Mouse (Mus musculus) neural tube, embryonic 14.5 days (tissue): Measurements from ENCODE around the gene Hist1h2bb. TPM values are rescaled to one million over a fixed set of nuclear protein-coding genes. Genes with fewer than 3 reads are reported as not detected.
"Not testable (repeated sequence)": the region's sequence is repeated elsewhere in the genome, so short reads cannot be mapped to it uniquely, and the experiment has no call there.

Experiments used
- ATAC-seq: fragments of 200-750 bp; cut with Nextera tagmentation; 2 replicates; pipeline ENCODE4 v1.8.0; 2017; ENCODE audit warnings: low read depth, mild to moderate bottlenecking, moderate TSS enrichment, moderate library complexity
- H3K27ac ChIP-seq: fragments of 300-500 bp; sonication (generic); 2 replicates; pipeline ENCODE4 v1.5.1; 2014; ENCODE audit warnings: low read depth, mild to moderate bottlenecking, control low read depth, low read length, moderate library complexity, mixed read lengths
- H3K27me3 ChIP-seq: fragments of 300-500 bp; sonication (generic); 2 replicates; pipeline ENCODE4 v1.6.1; 2014; ENCODE audit warnings: low read length; ENCODE audit not compliant: control insufficient read depth, insufficient read depth
- H3K36me3 ChIP-seq: fragments of 300-500 bp; sonication (generic); 2 replicates; pipeline ENCODE4 v1.6.1; 2014; ENCODE audit warnings: low read length, mixed read lengths; ENCODE audit not compliant: control insufficient read depth, insufficient read depth
- H3K4me1 ChIP-seq: fragments of 300-500 bp; sonication (generic); 2 replicates; pipeline ENCODE4 v1.6.1; 2014; ENCODE audit warnings: low read length; ENCODE audit not compliant: control insufficient read depth, insufficient read depth
- H3K4me2 ChIP-seq: fragments of 300-500 bp; sonication (generic); 2 replicates; pipeline ENCODE4 v1.6.1; 2014; ENCODE audit warnings: mild to moderate bottlenecking, low read depth, low read length, control low read depth
- H3K4me3 ChIP-seq: fragments of 300-500 bp; sonication (generic); 2 replicates; pipeline ENCODE4 v1.5.1; 2014; ENCODE audit warnings: low read depth, low read length, control low read depth, mixed read lengths
- H3K9ac ChIP-seq: fragments of 300-500 bp; sonication (generic); replicated peaks from 2 replicates; pipeline ENCODE4 v1.6.1; 2014; ENCODE audit warnings: low read depth, mild to moderate bottlenecking, control low read depth, low read length, mixed read lengths
- H3K9me3 ChIP-seq: fragments of 300-500 bp; sonication (generic); 2 replicates; pipeline ENCODE4 v1.6.1; 2016; ENCODE audit warnings: low read length; ENCODE audit not compliant: control insufficient read depth
- WGBS: fragments of 180-500 bp; shearing (Covaris S2); extraction: QIAGEN DNeasy Blood & Tissue Kit; methylation state at CpG from one replicate; pipeline ENCODE4 v1.1.7; 2014; 5-methylcytosine and 5-hydroxymethylcytosine counted together
- polyA plus RNA-seq: library from polyadenylated mRNA; unstranded; fragments of >200 nt; fragmentation: Nextera tagmentation; extraction: Ambion mirVana; gene quantifications from 2 replicates; pipeline ENCODE4 v1.2.1, GENCODE M21; 2014

The Hist1h2bb gene
- polyA plus RNA-seq, 1 experiment from 2014 or later, result not detected

DNA sequence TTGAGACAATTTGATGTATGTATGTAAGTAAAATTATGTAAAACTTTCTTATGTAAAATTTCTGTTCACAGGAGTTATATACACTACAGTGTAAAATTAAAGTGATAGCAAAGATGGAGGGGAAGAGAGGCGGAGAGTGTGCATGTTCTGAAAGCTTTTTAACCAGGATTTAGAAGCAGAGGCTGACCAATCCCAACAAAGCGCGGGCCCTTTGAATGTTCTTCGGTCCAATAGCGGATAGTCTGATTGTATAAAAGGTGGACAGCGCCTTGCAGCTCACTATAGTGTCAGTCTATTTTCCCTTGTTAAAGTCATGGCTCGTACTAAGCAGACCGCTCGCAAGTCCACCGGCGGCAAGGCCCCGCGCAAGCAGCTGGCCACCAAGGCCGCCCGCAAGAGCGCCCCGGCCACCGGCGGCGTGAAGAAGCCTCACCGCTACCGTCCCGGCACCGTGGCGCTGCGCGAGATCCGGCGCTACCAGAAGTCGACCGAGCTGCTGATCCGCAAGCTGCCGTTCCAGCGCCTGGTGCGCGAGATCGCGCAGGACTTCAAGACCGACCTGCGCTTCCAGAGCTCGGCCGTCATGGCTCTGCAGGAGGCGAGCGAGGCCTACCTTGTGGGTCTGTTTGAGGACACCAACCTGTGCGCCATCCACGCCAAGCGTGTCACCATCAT lies 5.7 kb downstream of the Hist1h2bb start, which contains the start of gene Hist1h3b:
Hist1h3b (plus strand) TSS at position 201 of the 675 bp plus-strand sequence.
- Histone ChIP-seq H3K4me3 (peak within 1 kb of the TSS; percentile 35), H3K4me2 (peak within 1 kb of the TSS; percentile 56), H3K4me1 (peaks cover 11% of the 10 kb centered on the region), H3K9ac (0 out of 2 replicates have a peak within 1 kb of the TSS, but pooled peaks have one; percentile 37), H3K27ac (peak within 1 kb of the TSS; percentile 86)
- not testable (repeated sequence) for H3K36me3 ChIP-seq, H3K9me3 ChIP-seq, H3K27me3 ChIP-seq
- ATAC-seq, result peak; percentile 74
- WGBS, result under 1% methylated on average over 16 of the region's 47 CpGs

DNA sequence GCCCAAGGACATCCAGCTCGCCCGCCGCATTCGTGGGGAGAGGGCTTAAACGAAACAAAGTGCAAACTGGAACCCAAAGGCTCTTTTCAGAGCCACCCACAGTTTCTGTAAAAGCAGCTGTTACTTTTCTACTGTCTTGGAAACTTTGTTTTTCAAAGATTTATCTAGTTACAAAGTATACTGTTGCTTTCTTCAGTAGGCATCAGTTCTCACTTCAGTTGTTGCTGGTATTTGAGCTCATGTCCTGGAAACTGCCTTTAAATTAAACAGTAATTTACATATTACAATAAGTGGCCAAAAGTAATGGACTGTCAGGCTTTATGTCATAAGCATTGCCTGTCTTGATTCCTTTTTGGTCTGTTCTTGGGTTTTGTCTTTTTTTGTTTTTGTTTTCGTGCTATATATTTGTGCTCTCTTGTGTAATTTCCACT lies 6.2 kb downstream of the Hist1h2bb start:
- ATAC-seq, result no peak
- Histone ChIP-seq H3K4me3 (no peak overlapping the region), H3K4me2 (peak overlapping the region; percentile 29; the same call in 1 of the 2 replicates), H3K9ac (no peak overlapping the region), H3K9me3 (no peaks in the 10 kb centered on the region), H3K27ac (no peak overlapping the region), H3K27me3 (no peaks in the 10 kb centered on the region), H3K36me3 (no peaks in the 10 kb centered on the region), H3K4me1 (peaks cover 8% of the 10 kb centered on the region; the same call in 1 of the 2 replicates)
- 6% methylated on average over 6 of the region's 6 CpGs for WGBS

DNA sequence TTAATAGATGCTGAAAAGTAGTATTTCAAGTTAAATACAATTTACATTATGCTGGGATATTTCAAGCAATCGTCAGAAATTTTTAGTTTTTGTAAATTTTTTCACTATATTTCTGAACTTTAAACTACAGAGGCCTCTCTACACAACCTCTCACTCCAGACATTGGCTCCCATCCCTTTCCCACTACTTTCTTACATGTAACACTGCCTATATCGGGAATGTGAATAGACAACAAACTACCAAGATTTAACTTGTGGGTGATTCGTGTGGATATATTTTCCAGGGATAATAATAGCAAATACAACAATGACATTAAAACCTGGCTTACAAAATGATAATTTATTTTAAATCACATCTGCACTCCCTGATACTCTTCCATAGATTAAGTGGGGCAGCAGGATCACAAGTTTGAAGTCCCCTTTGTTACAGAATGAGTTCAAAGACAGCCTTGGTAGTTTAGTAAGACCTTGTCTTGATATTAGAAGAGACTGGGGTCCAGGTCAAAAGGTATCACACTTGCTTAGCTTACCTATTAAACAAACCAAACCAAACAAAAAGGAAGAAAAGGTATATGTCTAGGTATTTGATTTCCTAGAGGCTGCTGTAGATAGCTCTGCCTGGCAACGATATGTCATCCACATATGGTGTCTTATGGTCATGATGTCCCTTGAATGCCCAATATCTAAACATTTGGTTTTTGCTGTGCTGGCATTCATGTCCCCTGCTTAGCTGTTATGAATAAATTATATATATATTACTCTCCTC lies 7.0 kb downstream of the Hist1h2bb start:
- no peak overlapping the region for H3K4me2 ChIP-seq

DNA sequence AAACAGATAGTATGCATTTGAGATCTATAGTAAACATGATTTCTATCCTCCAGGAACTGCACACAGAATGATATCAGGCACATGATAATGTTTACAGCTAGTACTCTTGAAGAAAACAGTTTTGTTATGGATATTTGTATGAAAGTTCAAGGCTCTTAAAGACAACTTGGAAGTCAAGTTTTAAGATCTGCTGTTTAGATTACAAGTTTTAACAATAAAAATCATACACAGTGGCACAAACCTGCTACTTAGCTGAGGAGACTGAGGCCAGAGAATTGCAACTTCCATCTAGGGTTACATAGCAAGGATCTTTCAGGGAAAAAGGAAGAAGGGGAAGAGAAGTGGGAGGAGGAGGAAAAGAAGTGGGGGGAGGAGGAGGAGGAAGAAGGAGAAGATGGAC lies 8.5 kb downstream of the Hist1h2bb start:
- ATAC-seq, result no peak
- H3K36me3 ChIP-seq, result no peaks in the 10 kb centered on the region
- H3K27me3 ChIP-seq, result no peaks in the 10 kb centered on the region
- H3K4me3 ChIP-seq, result no peak overlapping the region
- no peak overlapping the region for H3K27ac ChIP-seq
- peaks cover 4% of the 10 kb centered on the region; the same call in 1 of the 2 replicates for H3K4me1 ChIP-seq
- no peak overlapping the region for H3K4me2 ChIP-seq
- H3K9ac ChIP-seq, result no peak overlapping the region
- H3K9me3 ChIP-seq, result no peaks in the 10 kb centered on the region

More for the DNA sequence above, 7.0 kb downstream of the Hist1h2bb start:
- H3K4me3 ChIP-seq, result no peak overlapping the region
- WGBS, result 58% methylated on average over 4 of the region's 4 CpGs
- H3K27ac ChIP-seq, result no peak overlapping the region
- no peak overlapping the region for H3K9ac ChIP-seq
- ATAC-seq, result no peak
- no peaks in the 10 kb centered on the region for H3K36me3 ChIP-seq
- peaks cover 4% of the 10 kb centered on the region; the same call in 1 of the 2 replicates for H3K4me1 ChIP-seq
- no peaks in the 10 kb centered on the region for H3K9me3 ChIP-seq
- no peaks in the 10 kb centered on the region for H3K27me3 ChIP-seq

DNA sequence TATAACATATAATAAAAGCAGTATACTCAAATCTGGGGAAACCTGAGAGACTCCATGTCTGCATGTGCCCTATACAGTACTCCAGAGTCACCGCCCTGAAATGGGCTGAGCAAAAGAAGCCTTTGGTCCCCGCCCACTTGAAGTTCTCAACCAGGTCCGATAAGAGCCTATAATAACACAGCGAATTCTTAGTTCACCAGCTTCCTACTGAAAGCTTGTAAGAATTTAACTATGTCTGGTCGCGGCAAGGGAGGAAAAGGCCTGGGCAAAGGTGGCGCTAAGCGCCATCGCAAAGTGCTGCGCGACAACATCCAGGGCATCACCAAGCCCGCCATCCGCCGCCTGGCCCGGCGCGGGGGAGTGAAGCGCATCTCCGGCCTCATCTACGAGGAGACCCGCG lies 10.3 kb downstream of the Hist1h2bb start, which contains the start of gene Hist1h4b:
Hist1h4b (plus strand) TSS at position 224 of the 400 bp plus-strand sequence.
- H3K9me3 ChIP-seq, result no peaks in the 10 kb centered on the region
- H3K4me2 ChIP-seq, result peak within 1 kb of the TSS; percentile 51
- H3K27ac ChIP-seq, result peak within 1 kb of the TSS; percentile 68; the same call in 1 of the 2 replicates
- H3K9ac ChIP-seq, result no peak within 1 kb of the TSS
- no peaks in the 10 kb centered on the region; the same call in none of the 2 replicates for H3K4me1 ChIP-seq
- peak within 1 kb of the TSS; percentile 25 for H3K4me3 ChIP-seq
- H3K27me3 ChIP-seq, result no peaks in the 10 kb centered on the region
- ATAC-seq, result peak; percentile 75
- WGBS, result under 1% methylated on average over 17 of the region's 22 CpGs
- H3K36me3 ChIP-seq, result no peaks in the 10 kb centered on the region

DNA sequence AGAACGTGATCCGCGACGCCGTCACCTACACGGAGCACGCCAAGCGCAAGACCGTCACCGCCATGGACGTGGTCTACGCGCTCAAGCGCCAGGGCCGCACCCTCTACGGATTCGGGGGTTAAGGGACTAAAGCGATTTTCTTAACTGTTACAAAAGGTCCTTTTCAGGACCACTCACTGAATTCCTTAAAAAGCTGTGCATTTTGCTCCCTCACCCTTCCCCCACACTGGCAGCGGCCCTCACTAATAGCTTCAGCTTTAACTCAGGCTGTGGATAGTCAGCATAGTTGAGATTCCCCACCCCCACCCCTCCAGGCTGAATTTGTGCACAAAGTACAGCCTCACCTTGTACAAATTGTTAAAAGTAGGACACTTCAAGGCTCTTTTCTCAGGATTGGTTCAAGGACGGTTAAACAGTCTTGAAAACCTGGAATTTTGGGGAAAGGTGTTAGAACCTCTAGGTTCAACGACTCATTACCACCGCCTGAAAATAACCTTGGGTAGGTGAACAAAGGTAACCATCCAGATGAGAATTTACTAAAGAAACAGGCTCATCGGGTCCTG lies 10.8 kb downstream of the Hist1h2bb start:
- peak overlapping the region; percentile 25 for H3K4me3 ChIP-seq
- H3K9me3 ChIP-seq, result no peaks in the 10 kb centered on the region
- WGBS, result 4% methylated on average over 9 of the region's 23 CpGs
- 0 out of 2 replicates have a peak, but pooled peaks have one; percentile 6 for ATAC-seq
- H3K4me2 ChIP-seq, result peak overlapping the region; percentile 51
- H3K4me1 ChIP-seq, result no peaks in the 10 kb centered on the region; the same call in none of the 2 replicates
- H3K27ac ChIP-seq, result peak overlapping the region; percentile 68; the same call in 1 of the 2 replicates
- H3K27me3 ChIP-seq, result no peaks in the 10 kb centered on the region
- H3K36me3 ChIP-seq, result no peaks in the 10 kb centered on the region
- no peak overlapping the region for H3K9ac ChIP-seq

DNA sequence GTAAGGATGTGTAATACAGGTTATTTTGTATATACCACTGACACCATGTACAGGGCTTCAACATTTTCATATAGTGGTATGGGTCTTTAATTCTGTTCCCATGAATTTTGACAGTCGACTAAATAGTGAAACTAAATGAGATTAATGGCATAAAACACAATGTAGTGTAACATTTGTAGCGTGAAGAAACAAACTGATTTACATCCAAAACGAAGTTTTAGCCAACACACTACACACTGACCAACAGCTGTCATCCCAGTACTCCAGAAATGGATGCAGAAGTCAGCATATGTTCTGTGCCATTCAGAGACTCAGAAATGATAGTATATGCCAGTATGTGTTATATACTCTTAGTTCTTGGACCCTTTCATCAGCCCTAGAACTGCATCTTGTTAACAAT lies 11.4 kb downstream of the Hist1h2bb start:
- H3K9me3 ChIP-seq, result no peaks in the 10 kb centered on the region
- no peaks in the 10 kb centered on the region for H3K27me3 ChIP-seq
- WGBS, result 45% methylated on average over 3 of the region's 3 CpGs
- ATAC-seq, result no peak
- no peaks in the 10 kb centered on the region for H3K36me3 ChIP-seq
- H3K4me2 ChIP-seq, result no peak overlapping the region
- H3K4me1 ChIP-seq, result no peaks in the 10 kb centered on the region; the same call in none of the 2 replicates
- no peak overlapping the region for H3K9ac ChIP-seq
- H3K4me3 ChIP-seq, result no peak overlapping the region
- H3K27ac ChIP-seq, result no peak overlapping the region

DNA sequence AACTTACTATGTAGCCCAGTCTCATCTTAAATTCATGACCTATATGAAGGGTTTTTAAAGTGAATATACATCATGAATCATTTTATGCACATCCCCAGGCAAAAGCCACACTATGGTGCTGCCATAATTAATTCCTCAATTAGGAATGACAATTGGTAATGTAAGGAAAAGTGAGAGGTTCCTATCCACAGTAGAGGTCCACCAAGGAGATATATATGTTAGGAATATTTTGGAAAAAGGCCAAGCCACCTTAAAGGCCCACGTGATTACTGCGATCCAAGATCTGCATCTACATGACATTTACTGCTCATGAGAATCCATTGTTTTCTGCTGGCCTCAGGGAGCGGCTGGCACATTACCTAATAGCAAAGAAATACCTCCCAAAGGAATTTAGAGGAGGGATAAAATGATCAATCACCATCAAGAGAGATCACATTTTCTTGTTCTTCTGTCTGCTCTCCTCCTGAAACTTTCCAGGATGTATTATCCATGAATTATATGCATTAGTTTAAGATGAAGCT lies 12.8 kb downstream of the Hist1h2bb start:
- Histone ChIP-seq H3K9ac (no peak overlapping the region), H3K36me3 (no peaks in the 10 kb centered on the region), H3K4me1 (peaks cover 4% of the 10 kb centered on the region), H3K4me2 (no peak overlapping the region), H3K9me3 (no peaks in the 10 kb centered on the region), H3K27me3 (no peaks in the 10 kb centered on the region), H3K4me3 (no peak overlapping the region), H3K27ac (no peak overlapping the region)
- 46% methylated on average over 3 of the region's 3 CpGs for WGBS
- no peak for ATAC-seq
